Mouse (Mus musculus): ENCODE results near the gene Fndc3a.

The Fndc3a gene

DNA sequence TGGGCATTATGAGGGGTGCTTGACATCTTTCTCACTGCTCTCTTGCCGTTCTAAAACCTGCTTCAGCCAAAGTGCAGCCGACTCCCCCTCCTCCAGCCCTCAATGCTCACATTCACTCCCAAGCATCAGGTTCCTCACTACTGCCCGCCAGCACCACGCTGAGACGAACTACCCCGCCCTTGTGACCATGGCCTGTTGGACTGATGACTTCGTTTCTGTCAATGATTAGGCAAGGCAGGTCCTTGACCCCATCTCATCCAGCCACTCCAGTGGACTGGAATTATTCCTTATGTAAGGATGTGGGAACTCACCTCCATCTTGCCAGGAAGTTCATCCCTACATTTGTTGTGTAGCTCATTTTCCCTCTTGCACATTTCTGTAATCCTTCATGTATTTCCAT, 175.9 kb downstream of the Fndc3a start:
- DNase-seq (ENCODE audit: low spot score) = no peak

- no peak for DNase-seq (ENCODE audit: low spot score)
These were observed 177.5 kb downstream of the Fndc3a start for GRCm38 (mm10) chr14:72532028-72532917.

DNA sequence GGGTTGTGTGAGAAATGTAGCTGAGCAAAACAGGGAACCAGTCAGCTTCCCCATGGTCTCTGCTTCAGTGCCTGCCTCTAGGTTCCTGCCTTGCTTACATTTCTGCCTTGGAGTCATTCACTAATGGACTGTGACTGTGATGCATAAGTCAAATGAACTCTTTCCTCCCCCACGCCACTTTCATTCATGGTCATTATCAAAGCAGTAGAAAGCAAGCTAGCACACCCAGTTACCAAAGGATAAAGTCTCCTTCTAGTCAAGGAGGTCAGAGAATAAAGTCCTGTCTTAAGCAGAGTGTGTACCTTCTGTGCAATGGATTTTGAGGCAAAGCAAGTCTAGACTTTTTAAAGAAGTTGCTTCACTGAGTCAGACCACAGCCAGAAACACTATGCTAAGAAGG, 182.7 kb downstream of the Fndc3a start:
- no peak for DNase-seq (ENCODE audit: low spot score)

GRCm38 (mm10) chr14:72519561-72519960, 190.2 kb downstream of the Fndc3a start:
- DNase-seq (ENCODE audit: low spot score) = no peak

DNA sequence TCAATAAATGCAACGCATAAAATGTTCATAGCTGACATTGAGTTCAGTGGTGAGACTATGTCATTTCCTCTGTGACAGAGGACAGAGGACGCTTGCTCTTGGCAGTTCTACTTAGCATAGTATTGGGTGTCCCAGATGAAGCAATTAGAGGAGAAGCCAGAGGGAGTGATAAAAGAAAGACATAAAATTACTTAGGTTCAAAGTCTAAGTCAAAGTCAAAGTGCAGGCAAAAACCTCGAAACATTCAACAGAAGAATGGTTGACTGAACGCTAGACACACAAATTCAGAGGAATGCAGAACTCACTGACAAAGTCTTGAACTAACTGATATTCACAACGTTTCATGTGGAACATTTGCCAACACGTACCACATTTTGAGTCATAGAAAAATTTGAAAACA, 191.0 kb downstream of the Fndc3a start:
- no peak for DNase-seq (ENCODE audit: low spot score)

GRCm38 (mm10) chr14:72516376-72516775, 193.4 kb downstream of the Fndc3a start:
- no peak for DNase-seq (ENCODE audit: low spot score)

DNA sequence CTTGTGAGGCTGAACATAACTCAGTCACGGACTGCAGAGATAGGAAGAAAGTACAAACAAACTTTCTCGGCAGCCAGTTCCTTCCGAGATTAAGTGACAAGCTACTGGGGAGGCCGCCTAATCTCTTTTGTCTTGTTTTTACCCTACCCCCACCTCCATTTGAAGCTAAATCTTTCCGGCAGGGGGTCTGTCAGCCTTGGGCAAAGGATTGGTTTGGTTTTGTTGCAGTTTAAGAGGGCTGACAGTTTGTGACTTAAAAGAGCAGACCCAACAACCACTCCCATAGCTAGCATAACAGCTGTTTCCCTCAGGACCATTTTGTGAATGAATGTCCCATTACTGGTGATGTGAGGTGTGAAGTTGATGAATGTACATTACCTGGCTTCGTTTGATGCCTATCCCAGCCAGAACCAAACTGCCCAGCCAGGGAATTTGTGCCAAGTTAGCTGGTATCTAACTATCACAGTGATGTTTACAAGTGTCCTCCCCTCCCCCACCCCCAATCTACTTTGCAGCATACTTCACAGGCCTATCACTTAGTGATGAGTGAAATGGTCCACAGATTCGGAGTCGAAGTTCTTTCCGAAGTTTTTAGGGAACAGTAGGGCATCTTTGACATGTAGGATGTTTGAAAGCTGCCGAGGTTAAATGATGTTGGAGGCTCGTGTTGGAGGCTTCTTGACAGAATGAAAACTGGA, 202.9 kb downstream of the Fndc3a start:
- no peak for DNase-seq (ENCODE audit: low spot score)

DNA sequence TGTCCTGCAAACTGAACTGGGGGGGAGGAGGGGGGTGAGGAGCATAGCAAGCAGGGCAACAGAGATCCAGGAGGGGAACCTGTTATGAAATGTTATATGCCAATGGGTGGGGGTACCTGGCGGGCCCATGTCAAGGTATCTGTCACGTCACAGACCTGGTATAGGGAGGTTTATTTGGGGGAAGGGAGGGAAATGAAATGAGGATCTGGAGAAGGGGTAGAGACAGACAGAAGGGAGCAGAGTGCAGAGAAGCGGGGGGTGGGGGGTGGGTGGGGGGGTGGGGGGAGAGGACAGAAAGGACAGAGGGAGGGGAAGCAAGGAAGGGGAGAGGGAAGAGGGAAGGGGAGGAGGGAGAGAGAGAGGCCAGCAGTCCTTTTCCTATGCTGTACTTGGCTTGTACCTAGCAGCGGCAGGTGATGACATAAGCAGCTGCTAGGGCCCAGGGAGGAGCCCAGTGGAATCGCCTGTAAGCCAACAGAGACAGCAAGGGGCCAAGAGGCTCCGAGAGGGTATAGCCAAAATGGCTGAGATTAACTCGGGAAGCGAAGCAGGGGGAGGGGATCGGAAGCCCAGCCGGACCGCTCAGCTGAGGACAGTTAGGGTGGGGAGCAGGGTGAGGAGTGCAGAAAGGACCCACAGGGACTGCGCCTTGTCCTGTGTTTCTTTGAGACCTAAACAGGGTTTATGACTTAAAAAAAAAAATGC, 203.6 kb downstream of the Fndc3a start:
- DNase-seq (ENCODE audit: low spot score) = no peak

DNA sequence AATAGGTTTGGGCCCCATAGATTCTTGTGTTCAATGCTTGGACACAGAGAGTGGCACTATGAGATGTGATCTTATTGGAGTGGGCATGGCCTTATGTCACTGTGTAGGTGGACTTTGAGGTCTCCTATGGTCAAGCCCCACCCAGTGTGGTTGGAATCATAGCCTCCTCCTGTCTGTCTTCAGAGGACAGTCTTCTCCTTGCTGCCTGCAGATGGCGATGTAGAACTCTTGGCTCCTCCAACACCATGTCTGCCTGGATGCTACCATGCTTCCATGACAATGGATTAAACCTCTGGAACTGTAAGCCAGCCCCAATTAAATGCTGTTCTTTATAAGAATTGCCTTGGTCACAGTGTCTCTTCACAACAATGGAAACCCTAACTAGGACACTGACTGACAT, 204.8 kb downstream of the Fndc3a start:
- DNase-seq (ENCODE audit: low spot score) = no peak

GRCm38 (mm10) chr14:72503241-72503640, 206.6 kb downstream of the Fndc3a start:
- no peak for DNase-seq (ENCODE audit: low spot score)

GRCm38 (mm10) chr14:72493775-72494174, 216.0 kb downstream of the Fndc3a start:
- no peak for DNase-seq (ENCODE audit: low spot score)

GRCm38 (mm10) chr14:72491738-72492137, 218.1 kb downstream of the Fndc3a start, which contains the start of gene Gm9195:
Gene Gm9195, minus strand, starts transcription at chr14:72491838.
- DNase-seq (ENCODE audit: low spot score) = no peak

DNA sequence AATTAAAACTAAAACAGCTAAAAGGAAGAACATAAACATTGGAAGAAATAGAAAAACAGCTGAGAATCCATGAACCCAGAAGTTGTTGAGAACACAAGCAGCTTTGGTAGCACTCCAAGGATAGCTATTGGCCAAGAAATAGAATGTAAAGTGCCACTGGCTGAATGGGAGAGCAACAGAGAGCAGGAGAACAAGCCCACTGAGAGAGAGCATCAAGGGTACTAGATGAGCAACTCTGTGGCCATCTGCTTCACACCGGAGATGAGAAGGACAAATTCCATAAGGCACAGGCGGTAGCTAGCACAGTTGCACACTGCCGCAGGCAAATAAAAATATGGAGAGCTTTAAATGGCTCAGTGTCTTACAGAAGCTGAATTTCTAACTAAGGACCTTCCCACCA, 219.4 kb downstream of the Fndc3a start:
- DNase-seq (ENCODE audit: low spot score) = no peak

All from left cerebral cortex, adult 11 months (tissue).